25 mouse cellular contexts compared by ENCODE assay signal in the genomic region with DNA sequence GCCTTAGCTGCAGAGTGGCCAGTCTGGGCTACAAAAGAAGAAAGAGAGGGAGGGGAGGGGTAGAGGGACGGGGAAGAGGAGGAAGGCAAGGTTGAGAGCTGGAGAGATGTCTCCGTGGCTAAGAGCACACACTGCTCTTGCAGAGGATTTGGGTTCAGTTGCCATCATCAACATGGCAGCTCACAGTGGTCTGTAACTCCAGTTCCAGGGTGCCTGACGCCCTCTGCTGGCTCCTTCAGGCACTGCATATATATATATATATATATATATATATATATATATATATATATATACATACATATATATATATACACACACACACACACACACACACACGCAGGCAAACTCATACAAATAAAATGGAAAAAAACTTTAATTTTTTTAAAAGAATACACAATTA. TPM values are rescaled to one million over a fixed set of nuclear protein-coding genes. Genes with fewer than 3 reads are reported as not detected.
DNase-seq lines count a peak whose midpoint lies in the region; TF ChIP-seq lines count a peak whose summit lies in the region.
"Had no signal": no experiment of that assay in that cellular context is flagged by ENCODE, and none has a peak within 500 bp of the region (broad histone marks: within the 10 kb centered on the region; RNA-seq: fewer than 3 reads in every experiment).

No protein-coding gene starts in this region.

- 88% methylated on average over 4 of the region's 4 CpGs for WGBS in lung, adult 2 months
- 76% methylated on average over 3 of the region's 4 CpGs for whole genome bisulfite sequencing in bone marrow, adult 2 months
- WGBS in small intestine, adult 2 months = 77% methylated on average over 4 of the region's 4 CpGs

- H3K27ac ChIP-seq in gastrocnemius, adult 2 months = no peak overlapping the region
- no peak overlapping the region for H3K27ac ChIP-seq in bone marrow, adult 2 months (ENCODE audit: control insufficient read depth, insufficient read depth, low read depth, low read length, poor library complexity)
- no peak overlapping the region for H3K27ac ChIP-seq in small intestine, adult 2 months (ENCODE audit: insufficient read depth, low read depth, low read length)
- H3K27ac ChIP-seq: forebrain, embryonic 10.5 days; heart, adult 2 months; heart, embryonic 13.5 days; hindbrain, embryonic 13.5 days; limb, embryonic 10.5 days; liver, embryonic 13.5 days; neural tube, embryonic 15.5 days had no signal

- no peak for TF ChIP-seq POLR2A in lung, adult 2 months (IDR thresholded peaks at IDR 0.05; ENCODE audit: borderline replicate concordance, extremely low read depth, low read depth, low read length)
- no peak for TF ChIP-seq POLR2A in bone marrow, adult 2 months (IDR thresholded peaks at IDR 0.05; ENCODE audit: borderline replicate concordance, control insufficient read depth, low read depth, low read length)
- no peak for TF ChIP-seq POLR2A in small intestine, adult 2 months (IDR thresholded peaks at IDR 0.05; ENCODE audit: low read depth, low read length)

- DNase-seq in gastrocnemius, adult 2 months = no peak
- no peak for DNase-seq in gastrocnemius, postnatal 14 days
- DNase-seq in lung, adult 2 months = no peak
- DNase-seq in lung, postnatal 14 days = no peak
- no peak for DNase-seq in left cerebral cortex, postnatal 4 days
- DNase-seq in right cerebral cortex, postnatal 14 days = no peak
- DNase-seq: adrenal gland, postnatal 36 days; cerebellum, adult 11-12 months; forebrain, postnatal 0 days; gastrocnemius, postnatal 36 days; layer of hippocampus, adult 9-11 months; liver, embryonic 13.5 days; right cerebral cortex, adult 18-20 months had no signal

- no peak overlapping the region for H3K4me3 ChIP-seq in gastrocnemius, adult 2 months
- no peak overlapping the region for H3K4me3 ChIP-seq in lung, adult 2 months (replicated peaks; ENCODE audit: extremely low read depth, low read depth, low read length)
- no peak overlapping the region for H3K4me3 ChIP-seq in bone marrow, adult 2 months (replicated peaks; ENCODE audit: control insufficient read depth, low read depth, low read length)
- H3K4me3 ChIP-seq in small intestine, adult 2 months (ENCODE audit: low read depth, low read length) = no peak overlapping the region
- H3K4me3 ChIP-seq: forebrain, embryonic 10.5 days; heart, adult 2 months; heart, embryonic 13.5 days; hindbrain, embryonic 13.5 days; limb, embryonic 10.5 days; liver, embryonic 13.5 days; neural tube, embryonic 15.5 days had no signal

- H3K4me1 ChIP-seq in lung, adult 2 months (ENCODE audit: control insufficient read depth, insufficient read depth, low read length) = peaks cover 4% of the 10 kb centered on the region; the same call in 1 of the 2 replicates
- peaks cover 3% of the 10 kb centered on the region for H3K4me1 ChIP-seq in bone marrow, adult 2 months (ENCODE audit: control insufficient read depth, insufficient read depth, low read length)
- H3K4me1 ChIP-seq in small intestine, adult 2 months (ENCODE audit: control insufficient read depth, insufficient read depth, insufficient read length, low read length) = no peaks in the 10 kb centered on the region
- H3K4me1 ChIP-seq: neural tube, embryonic 15.5 days had no signal

- peak; percentile 4; the same call in 1 of the 2 replicates for TF ChIP-seq CTCF in gastrocnemius, adult 2 months (IDR thresholded peaks at IDR 0.05)
- peak; percentile 20; the same call in 1 of the 2 replicates for TF ChIP-seq CTCF in lung, adult 2 months (IDR thresholded peaks at IDR 0.05; ENCODE audit: insufficient read depth, low read length)
- TF ChIP-seq CTCF in bone marrow, adult 2 months (IDR thresholded peaks at IDR 0.05; ENCODE audit: control insufficient read depth, insufficient read depth, low read length) = peak; percentile 29; the same call in 1 of the 2 replicates
- peak; percentile 14; the same call in 1 of the 2 replicates for TF ChIP-seq CTCF in small intestine, adult 2 months (IDR thresholded peaks at IDR 0.05; ENCODE audit: extremely low read depth, insufficient read length, insufficient replicate concordance, low read depth, low read length)

- H3K36me3 ChIP-seq in small intestine, adult 2 months (ENCODE audit: control insufficient read depth, insufficient read depth, low read length) = no peaks in the 10 kb centered on the region
- H3K36me3 ChIP-seq: forebrain, embryonic 10.5 days; heart, embryonic 13.5 days; hindbrain, embryonic 13.5 days; limb, embryonic 10.5 days; liver, embryonic 13.5 days; neural tube, embryonic 15.5 days had no signal

- H3K27me3 ChIP-seq in small intestine, adult 2 months (ENCODE audit: control insufficient read depth, insufficient read depth, low read length) = no peaks in the 10 kb centered on the region
- H3K27me3 ChIP-seq: heart, embryonic 13.5 days; hindbrain, embryonic 13.5 days; liver, embryonic 13.5 days; neural tube, embryonic 15.5 days had no signal

- intact Hi-C loops in gastrocnemius, adult 2 months (cut with DNase I) = no loop called here
- intact Hi-C loops in gastrocnemius, postnatal 14 days (cut with DNase I; ENCODE audit: low total_unique reads) = no loop called here
- intact Hi-C loops in left cerebral cortex, postnatal 4 days (cut with DNase I) = no loop called here

RNA-seq across cellular contexts. Expression of a gene that starts 18.3 kb away (rescaled TPM):
- 1 to 10 TPM; 4.2 to 5.6 TPM for total RNA-seq in gastrocnemius, adult 2 months (2021)
- total RNA-seq in gastrocnemius, postnatal 14 days (2021) = 1 to 10 TPM; 3.7 to 3.9 TPM
- polyA plus RNA-seq in lung, adult 2 months (2012; rRNA removed) = 5.1 TPM in 2 replicates
- 10.1 and 11.1 TPM in 2 replicates for polyA plus RNA-seq in bone marrow, adult 2 months (2011; ENCODE audit: insufficient read depth, insufficient read length, low replicate concordance, missing spikeins)
- polyA plus RNA-seq in small intestine, adult 2 months (2012; rRNA removed) = 0.69 and 0.82 TPM in 2 replicates
- 10 to 100 TPM; 53.5 to 57.3 TPM for total RNA-seq in left cerebral cortex, postnatal 4 days (2021)

RNA-seq across cellular contexts. Expression of a gene that starts 47.5 kb away (rescaled TPM):
- total RNA-seq in gastrocnemius, adult 2 months (2021) = 1 to 10 TPM; 2.8 to 5.1 TPM
- 1 to 10 TPM; 1.1 to 1.5 TPM for total RNA-seq in gastrocnemius, postnatal 14 days (2021)
- polyA plus RNA-seq in lung, adult 2 months (2012; rRNA removed) = not detected in 2 replicates
- 8.4 TPM in 1 of 2 replicates, not detected in the other for polyA plus RNA-seq in bone marrow, adult 2 months (2011; ENCODE audit: insufficient read depth, insufficient read length, low replicate concordance, missing spikeins)
- polyA plus RNA-seq in small intestine, adult 2 months (2012; rRNA removed) = not detected in 2 replicates
- total RNA-seq in left cerebral cortex, postnatal 4 days (2021) = 10 to 100 TPM in 1 of 2 experiments, 1 to 10 TPM in 1; 9.4 to 16.6 TPM
- total RNA-seq: forebrain, postnatal 0 days; megakaryocyte progenitor cell, adult 5-6 weeks; midbrain, postnatal 0 days had no signal
- polyA plus RNA-seq: cortical plate, adult 2 months; embryonic facial prominence, embryonic 11.5 days; heart, adult 2 months had no signal

Comparison
In these comparisons a context has a peak if more than half of its experiments do, and no peak if none do; other contexts are left out.
1. RNA of a gene that starts 18.3 kb away (total RNA-seq): 53.5 to 57.3 TPM in left cerebral cortex, postnatal 4 days; 4.2 to 5.6 TPM in gastrocnemius, adult 2 months and 3.7 to 3.9 TPM in gastrocnemius, postnatal 14 days; every median in the first group is over 4 times any median in the second.
2. Peak in every context shown above with its lines, with median percentiles within 50 percentile points of each other: CTCF ChIP-seq.